Mouse (Mus musculus) thymus, adult 2 months (tissue): Measurements from ENCODE around the gene Mrpl51. TPM values are rescaled to one million over a fixed set of nuclear protein-coding genes. Genes with fewer than 3 reads are reported as not detected.

Experiments
- DNase-seq: peaks from one replicate; pipeline ENCODE4 v3.0.0; 2021
- H3K27ac ChIP-seq: fragments of 200-500 bp; 2 replicates; pipeline ENCODE4 v1.5.1; 2012; ENCODE audit warnings: low read length, control low read depth; ENCODE audit not compliant: control insufficient read depth, insufficient read depth
- H3K27me3 ChIP-seq: fragments of 200-500 bp; 2 replicates; pipeline ENCODE4 v1.6.1; 2012; ENCODE audit warnings: mild to moderate bottlenecking, low read length, moderate library complexity, mixed read lengths; ENCODE audit not compliant: control insufficient read depth, insufficient read depth
- H3K36me3 ChIP-seq: fragments of 200-500 bp; 2 replicates; pipeline ENCODE4 v1.6.1; 2012; ENCODE audit warnings: mild to moderate bottlenecking, low read length, moderate library complexity; ENCODE audit not compliant: control insufficient read depth, insufficient read depth
- H3K4me1 ChIP-seq: fragments of 200-500 bp; replicated peaks from 2 replicates; pipeline ENCODE4 v1.6.1; 2012; ENCODE audit warnings: low read length; ENCODE audit not compliant: control insufficient read depth, insufficient read depth
- H3K4me3 ChIP-seq: fragments of 200-500 bp; 2 replicates; pipeline ENCODE4 v1.5.1; 2012; ENCODE audit warnings: mild to moderate bottlenecking, low read length, control low read depth, moderate library complexity; ENCODE audit not compliant: control insufficient read depth, insufficient read depth
- CTCF ChIP-seq: fragments of 200-500 bp; IDR thresholded peaks from 2 replicates; pipeline ENCODE4 v1.5.1; 2012; ENCODE audit warnings: mild to moderate bottlenecking, control low read depth, low read length, moderate library complexity, borderline replicate concordance; ENCODE audit not compliant: control insufficient read depth, poor library complexity, insufficient read depth; ENCODE audit errors: extremely low read depth
- POLR2A ChIP-seq: fragments of 200-500 bp; IDR thresholded peaks from 2 replicates; pipeline ENCODE4 v1.6.1; 2012; ENCODE audit warnings: mild to moderate bottlenecking, low read length, control low read depth, moderate library complexity; ENCODE audit not compliant: control insufficient read depth, poor library complexity, insufficient read depth; ENCODE audit errors: extremely low read depth
- WGBS: fragments of 180-500 bp; shearing (Covaris S2); methylation state at CpG from one replicate; pipeline ENCODE4 v1.1.7; 2018; 5-methylcytosine and 5-hydroxymethylcytosine counted together
- polyA plus RNA-seq: library from polyadenylated mRNA; depleted of rRNA; stranded (reverse); fragments of >200 nt; gene quantifications from 2 replicates; pipeline ENCODE4 v1.2.3, GENCODE M21; 2012

Gene Mrpl51
- polyA plus RNA-seq, 1 experiment, result 70.7 TPM

DNA sequence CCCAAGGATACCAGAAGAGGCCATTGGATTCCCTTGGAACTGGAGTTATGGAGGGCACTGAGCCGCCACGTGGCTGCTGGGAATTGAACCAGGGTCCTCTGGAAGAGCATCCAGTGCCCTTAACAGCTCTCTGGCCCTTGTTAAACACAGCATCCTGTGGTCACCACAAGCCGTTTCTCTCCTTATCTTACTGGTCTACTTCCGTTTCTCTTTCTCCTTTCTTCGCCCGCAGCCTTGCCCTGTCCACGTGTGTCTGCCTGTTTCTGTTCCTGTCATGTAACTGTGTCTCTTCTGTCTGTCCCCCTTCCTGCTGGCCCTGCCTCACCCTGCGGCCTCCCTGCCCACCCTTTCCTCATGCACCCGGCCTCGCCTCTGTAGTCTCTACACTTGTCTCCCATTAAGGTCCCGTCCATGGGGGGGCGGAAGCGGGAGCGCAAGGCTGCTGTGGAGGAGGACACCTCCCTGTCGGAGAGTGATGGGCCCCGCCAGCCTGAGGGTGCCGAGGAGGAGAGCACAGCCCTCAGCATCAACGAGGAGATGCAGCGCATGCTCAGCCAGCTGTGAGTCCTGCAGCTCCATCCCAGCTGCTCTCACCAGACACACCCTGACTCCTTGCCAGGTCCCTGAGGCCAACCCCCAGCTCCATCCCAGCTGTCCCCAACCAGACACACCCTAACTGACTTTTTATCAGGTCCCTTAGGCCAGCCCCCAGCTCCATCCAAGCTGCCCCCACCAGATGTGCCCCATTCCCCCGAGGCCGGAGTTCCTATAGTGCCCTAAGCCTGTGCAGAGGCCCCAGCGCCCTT is 39.2 kb upstream of the Mrpl51 start:
- Histone ChIP-seq H3K4me1 (peaks cover 5% of the 10 kb centered on the region; the same call in 1 of the 2 replicates), H3K27me3 (no peaks in the 10 kb centered on the region), H3K36me3 (peaks cover 18% of the 10 kb centered on the region), H3K27ac (no peak overlapping the region), H3K4me3 (no peak overlapping the region)
- 95% methylated on average over 22 of the region's 22 CpGs for WGBS
- DNase-seq, result no peak
- TF ChIP-seq CTCF, result no peak
- TF ChIP-seq POLR2A, result no peak

DNA sequence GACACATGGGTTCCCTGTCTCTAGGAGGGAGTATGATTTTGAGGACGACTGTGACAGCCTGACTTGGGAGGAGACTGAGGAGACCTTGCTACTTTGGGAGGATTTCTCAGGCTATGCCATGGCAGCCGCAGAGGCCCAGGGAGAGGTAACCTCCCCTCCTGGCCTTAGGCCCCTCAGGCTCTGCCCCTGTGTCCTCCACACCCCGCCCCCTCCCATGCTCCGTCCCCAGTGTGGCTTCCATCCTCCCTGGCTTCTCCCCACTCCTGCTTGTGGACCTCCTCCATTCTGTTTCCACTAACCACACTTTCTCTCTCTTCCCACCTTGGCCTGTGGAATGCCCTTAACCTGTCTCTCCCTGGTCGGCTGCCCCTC is 38.6 kb upstream of the Mrpl51 start:
- TF ChIP-seq CTCF (no peak), POLR2A (no peak)
- Histone ChIP-seq H3K4me1 (peaks cover 4% of the 10 kb centered on the region; the same call in 1 of the 2 replicates), H3K27me3 (no peaks in the 10 kb centered on the region), H3K36me3 (peaks cover 20% of the 10 kb centered on the region), H3K4me3 (no peak overlapping the region), H3K27ac (no peak overlapping the region)
- WGBS, result 96% methylated on average over 5 of the region's 5 CpGs
- no peak for DNase-seq

DNA sequence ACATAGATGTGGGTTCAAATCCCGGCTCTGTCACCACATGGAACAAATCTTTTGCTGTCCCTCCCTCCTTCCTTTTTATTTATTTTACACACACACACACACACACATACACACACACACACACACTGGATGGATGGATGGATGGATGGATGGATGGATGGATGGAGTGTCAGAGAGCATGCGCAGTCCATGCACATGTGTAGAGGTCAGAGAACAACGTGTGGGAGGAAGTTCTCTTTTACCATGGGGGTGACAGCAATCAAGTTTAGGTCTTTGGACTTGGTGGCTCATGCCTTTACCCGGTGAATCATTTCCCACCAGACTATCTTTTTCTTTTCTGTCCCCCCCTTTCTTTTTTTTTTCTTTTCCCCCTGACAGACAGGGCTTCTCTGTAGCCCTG is 37.9 kb upstream of the Mrpl51 start:
- 93% methylated on average over 4 of the region's 4 CpGs for WGBS
- TF ChIP-seq CTCF, result no peak
- TF ChIP-seq POLR2A, result no peak
- Histone ChIP-seq H3K27me3 (no peaks in the 10 kb centered on the region), H3K36me3 (peaks cover 20% of the 10 kb centered on the region), H3K27ac (no peak overlapping the region), H3K4me1 (no peaks in the 10 kb centered on the region), H3K4me3 (no peak overlapping the region)
- DNase-seq, result no peak

DNA sequence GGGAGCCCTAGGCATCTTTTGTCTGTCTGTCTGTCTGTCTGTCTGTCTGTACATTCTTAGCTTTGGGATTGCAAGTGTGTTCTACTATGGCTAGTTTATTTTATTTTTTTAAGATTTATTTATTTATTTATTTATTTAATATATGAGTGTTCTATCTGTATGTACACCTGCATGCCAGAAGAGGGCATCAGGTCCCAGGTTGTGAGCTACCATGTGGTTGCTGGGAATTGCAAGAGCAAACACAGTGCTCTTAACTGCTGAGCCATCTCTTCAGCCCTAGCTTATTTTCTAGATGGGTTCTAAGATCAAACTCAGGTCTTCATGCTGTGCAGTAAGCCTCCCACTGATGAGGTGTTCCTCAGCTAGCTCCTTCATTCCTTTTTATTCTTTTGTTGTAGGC is 37.1 kb upstream of the Mrpl51 start:
- no peaks in the 10 kb centered on the region for H3K4me1 ChIP-seq

DNA sequence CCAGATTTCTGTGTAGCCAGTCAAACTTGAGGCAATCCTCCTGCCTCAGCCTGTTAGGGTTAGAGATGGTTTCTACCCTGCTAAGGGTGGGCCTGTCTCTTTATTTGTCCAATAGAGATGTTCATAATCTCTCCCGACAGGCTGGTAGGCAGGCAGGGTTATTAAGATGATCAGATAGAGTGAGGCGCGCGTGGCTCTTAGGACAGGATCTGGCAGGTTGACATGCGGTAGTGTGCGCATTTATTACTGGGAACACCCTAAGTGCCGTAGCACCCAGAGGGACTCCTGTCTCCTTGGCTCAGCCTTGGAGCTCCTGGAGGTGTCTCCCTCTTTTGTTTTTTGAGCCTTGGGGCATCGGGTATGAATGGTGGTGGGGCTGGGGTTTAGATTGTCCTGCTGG is 36.3 kb upstream of the Mrpl51 start:
- H3K4me3 ChIP-seq, result no peak overlapping the region
- TF ChIP-seq CTCF (no peak), POLR2A (no peak)
- no peaks in the 10 kb centered on the region for H3K4me1 ChIP-seq
- H3K27ac ChIP-seq, result no peak overlapping the region
- peaks cover 30% of the 10 kb centered on the region for H3K36me3 ChIP-seq
- no peak for DNase-seq
- WGBS, result 99% methylated on average over 8 of the region's 8 CpGs
- no peaks in the 10 kb centered on the region for H3K27me3 ChIP-seq

More for the DNA sequence above, 37.1 kb upstream of the Mrpl51 start:
- peaks cover 26% of the 10 kb centered on the region for H3K36me3 ChIP-seq
- H3K27ac ChIP-seq, result no peak overlapping the region
- no peak overlapping the region for H3K4me3 ChIP-seq
- no peak for DNase-seq
- TF ChIP-seq POLR2A (no peak), CTCF (no peak)
- no peaks in the 10 kb centered on the region for H3K27me3 ChIP-seq

DNA sequence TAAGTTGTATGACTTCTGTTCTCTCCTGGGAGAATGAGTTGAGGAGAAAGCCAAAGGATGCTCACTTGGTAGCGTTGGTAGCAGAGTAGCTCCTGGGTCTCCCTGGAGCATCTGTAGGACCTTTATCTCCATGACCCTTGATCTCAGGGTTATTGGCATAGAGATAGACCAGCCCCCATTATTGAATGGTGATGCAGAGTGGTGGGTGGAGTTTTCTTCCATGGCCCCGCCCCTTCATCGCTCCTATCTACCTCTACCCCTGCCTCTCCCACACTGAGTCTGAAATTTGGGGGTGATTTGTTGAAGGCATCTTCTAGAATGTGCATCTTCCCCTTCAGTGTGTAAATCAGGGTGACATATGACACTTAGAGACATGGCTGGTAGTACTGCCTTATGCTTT is 35.1 kb upstream of the Mrpl51 start:
- Histone ChIP-seq H3K27ac (no peak overlapping the region), H3K27me3 (no peaks in the 10 kb centered on the region), H3K4me3 (no peak overlapping the region), H3K4me1 (no peaks in the 10 kb centered on the region), H3K36me3 (peaks cover 41% of the 10 kb centered on the region)
- DNase-seq, result no peak
- TF ChIP-seq CTCF (no peak), POLR2A (no peak)
- 93% methylated on average over 3 of the region's 3 CpGs for WGBS

DNA sequence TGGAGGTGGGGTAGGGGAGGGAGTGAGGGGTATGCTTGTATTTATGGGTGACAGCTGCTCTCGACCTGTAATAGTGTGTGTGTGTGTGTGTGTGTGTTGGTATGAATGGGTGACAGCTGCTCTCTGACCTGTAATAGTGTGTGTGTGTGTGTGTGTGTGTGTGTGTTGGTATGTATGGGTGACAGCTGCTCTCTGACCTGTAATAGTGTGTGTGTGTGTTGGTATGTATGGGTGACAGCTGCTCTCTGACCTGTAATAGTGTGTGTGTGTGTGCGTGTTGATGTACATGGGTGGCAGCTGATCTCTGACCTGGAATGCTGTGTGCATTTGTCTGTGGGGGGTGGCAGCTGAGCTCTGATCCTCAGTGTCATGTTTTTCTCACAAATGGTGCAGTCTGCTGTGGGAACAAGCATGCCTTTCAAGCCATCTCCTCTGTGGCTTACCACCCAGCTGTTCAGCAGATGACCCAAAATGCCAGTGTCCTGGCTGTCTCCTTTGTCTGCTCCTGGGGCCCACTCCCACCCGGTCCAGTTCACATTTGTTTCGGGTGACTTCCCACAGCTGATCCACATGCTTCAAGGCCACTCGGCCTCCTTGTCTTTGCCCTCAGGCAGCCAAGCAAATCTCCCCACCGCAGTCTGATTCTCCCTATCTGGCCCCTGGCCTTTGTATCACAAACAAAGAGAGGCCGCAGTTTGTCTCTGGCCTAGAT is 34.5 kb upstream of the Mrpl51 start:
- H3K4me3 ChIP-seq, result no peak overlapping the region
- TF ChIP-seq POLR2A (no peak), CTCF (no peak)
- no peak for DNase-seq
- no peak overlapping the region for H3K27ac ChIP-seq
- H3K36me3 ChIP-seq, result peaks cover 42% of the 10 kb centered on the region
- no peaks in the 10 kb centered on the region for H3K27me3 ChIP-seq
- no peaks in the 10 kb centered on the region for H3K4me1 ChIP-seq
- 94% methylated on average over 7 of the region's 7 CpGs for WGBS
